Mouse (Mus musculus) spleen, postnatal 10 days (tissue): Measurements from ENCODE around the gene Tnfrsf13c.

Experiments used
- DNase-seq, 2 experiments: peaks; one replicate each; pipeline ENCODE4 v3.0.0; 2021 to 2022; ENCODE audit warnings: low spot score in 2 of 2

Tnfrsf13c gene

DNA sequence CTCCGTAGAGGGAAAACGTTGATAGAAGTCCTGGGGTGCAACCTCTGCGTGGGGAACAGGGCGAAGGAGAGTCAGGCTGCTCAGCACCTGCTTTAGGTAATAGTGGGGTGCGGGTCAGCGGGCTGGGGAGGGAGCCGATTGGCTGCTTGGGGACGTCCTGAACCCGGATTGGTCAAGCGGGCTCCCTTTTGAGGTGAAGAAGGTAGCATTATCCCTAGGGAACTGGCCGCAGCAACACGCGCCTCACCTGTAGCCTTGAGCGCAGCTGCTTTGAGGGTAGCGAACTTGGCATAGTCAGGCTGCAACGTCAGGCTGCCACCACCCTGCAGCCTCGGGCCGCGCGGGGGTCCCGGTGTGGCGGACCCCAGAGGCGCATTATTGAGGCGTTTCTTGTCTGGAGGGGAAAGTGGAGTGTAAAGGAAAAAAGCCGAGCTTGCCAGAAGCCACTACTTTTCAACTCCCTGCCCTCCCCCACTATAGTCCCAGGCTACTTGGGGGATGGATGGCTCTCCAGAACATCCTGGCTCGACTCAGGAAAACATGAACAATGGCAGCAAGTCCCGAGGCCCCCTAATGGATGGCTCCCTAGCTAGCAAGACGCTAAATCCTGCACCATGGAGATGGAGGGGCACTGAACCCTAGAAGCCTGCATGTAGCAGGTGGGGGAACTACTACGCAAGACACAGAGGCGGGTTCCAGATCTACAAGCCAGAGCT lies 16.5 kb downstream of the Tnfrsf13c start:
- DNase-seq: no peak

DNA sequence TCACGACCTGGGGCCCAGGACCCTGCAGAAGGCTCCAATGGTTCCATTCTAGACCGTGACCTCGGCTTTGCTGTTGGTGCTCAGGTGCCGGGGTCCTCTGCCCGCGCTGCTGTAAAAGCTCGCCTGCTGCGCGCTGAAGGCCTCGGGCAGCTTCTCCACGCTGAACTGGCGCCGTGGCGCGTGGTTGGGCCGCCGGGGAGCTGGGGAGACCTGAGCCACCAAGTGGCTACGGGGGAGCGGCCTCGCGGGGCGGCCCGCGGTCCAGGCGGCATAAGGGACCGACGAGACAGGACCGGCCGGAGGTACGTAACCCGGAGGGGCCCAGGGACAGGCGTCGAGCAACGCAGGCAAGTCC lies 17.1 kb downstream of the Tnfrsf13c start:
- no peak for DNase-seq

- DNase-seq: no peak
Measured at GRCm38 (mm10) chr15:82206365-82207104, 17.6 kb downstream of the Tnfrsf13c start.

DNA sequence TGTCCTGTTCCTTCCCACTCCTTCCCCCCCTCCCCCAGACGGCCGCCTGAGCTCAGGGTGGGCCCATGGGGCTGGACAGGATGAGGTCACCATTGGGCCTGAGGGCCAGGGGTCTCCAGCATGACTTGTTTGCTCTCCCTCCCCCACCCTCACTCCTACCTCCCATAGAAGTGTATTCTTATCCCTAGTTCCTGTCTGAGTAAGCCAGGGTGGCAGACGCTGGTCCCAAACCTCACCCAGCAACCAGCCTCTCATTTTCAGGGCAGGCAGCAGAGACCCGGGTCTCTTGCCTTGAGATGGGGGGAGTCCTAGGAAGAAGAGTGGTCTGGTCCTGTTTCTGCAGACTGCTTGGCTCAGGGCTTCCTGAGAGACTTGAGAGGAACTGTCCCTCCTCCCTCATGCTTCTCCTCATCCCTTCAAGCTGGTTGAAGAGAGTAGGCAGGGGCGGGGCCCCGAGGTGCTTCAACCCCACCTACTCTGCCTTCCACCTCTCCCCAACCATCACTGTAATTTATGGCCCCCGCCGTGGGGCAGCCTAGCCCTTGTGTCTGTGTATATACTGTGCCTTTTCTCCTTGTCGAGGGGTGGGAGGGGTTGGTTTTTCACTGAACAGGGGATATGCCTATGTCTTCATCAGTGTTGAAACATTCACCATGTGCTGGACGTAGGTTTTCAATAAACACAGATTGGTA lies 19.3 kb downstream of the Tnfrsf13c start:
- no peak for DNase-seq

DNA sequence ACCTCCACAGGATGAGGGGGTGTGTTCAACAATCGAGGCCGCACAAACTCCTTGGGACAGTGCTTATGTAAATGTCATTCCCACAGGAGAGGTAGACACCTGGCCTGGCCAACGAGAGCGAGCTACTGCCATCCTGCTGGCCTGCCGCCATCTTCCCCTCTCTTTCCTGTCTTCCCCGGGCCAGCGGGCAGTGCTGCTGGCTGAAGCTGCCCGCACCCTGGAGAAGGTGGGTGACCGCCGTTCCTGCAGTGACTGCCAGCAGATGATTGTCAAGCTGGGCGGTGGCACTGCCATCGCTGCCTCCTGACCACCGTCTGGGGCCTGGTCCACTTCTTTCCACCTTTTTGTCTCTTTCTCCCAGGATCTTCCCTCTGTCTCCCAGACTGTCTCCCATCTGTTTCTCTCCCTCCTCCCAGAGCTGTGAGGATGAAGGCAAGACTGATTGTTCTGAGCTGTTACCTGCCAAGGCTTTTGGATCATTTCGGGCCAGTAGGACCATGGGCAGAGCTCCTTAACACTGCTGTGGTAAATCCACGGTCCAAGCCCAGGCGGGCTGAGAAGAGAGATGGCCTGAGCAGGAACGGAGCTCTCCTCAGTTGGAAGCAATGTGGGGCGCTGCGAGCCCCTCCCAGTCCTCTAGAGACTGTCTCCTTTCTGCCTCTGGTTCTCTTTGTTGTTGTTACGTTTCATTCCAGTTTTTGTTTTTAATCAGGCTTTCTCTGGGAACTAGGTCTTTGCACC lies 20.4 kb downstream of the Tnfrsf13c start:
- DNase-seq: no peak

DNA sequence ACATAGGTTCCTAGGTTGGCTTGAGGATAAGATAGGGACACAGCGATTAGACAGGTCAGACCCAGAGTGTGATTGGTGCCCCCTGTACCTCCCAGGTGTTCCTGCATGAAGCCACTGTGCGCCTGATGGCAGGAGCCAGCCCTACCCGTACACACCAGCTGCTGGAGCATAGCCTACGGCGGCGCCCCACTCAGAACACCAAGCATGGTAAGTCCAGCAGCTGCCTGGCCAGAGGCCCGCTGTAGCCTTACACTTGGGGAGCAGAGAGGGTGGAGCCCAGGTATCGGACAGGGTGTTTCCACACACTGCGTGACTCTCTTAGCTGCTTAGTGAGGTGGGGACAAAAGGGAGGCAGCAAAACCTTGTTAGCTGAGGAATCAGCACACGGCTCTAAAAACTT lies 21.1 kb downstream of the Tnfrsf13c start:
- DNase-seq: no peak

DNA sequence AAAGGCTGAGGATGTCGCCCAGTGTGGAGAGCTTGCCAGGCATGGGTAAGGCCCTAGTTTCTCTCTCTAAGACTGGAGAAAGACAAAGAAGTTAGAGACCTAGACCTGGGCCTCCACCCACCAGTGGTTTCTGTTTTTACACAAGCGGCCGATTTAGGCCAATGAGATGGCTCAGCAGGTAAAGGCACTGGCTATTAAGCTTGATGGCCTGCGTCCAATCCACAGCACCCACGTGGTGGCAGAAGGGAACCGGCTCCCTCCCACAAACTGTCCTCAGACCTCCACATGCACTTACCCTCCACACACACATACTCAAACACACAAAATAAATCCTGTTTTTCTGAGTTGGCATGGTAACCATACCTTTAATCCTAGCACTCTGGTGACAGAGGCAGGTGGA lies 22.1 kb downstream of the Tnfrsf13c start:
- no peak for DNase-seq

DNA sequence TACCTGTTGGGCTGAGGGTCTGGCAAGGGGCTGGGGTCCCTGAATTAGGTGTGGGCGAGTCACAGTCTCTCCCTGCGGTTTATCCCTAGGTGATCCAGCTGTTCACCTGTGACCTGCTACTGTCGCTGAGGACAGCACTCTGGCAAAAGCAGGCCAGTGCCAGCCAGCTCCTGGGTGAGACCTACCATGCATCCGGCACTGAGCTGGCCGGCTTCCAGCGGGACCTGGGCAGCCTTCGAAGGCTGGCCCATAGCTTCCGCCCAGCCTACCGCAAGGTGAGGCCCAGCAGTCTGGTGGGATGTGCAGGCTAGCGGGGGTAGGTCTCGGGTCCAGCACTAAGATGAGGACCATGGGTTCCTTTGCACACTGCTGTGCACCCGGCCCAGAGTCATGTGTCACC lies 24.6 kb downstream of the Tnfrsf13c start:
- no peak for DNase-seq

GRCm38 (mm10) chr15:82198342-82198741 lies 25.8 kb downstream of the Tnfrsf13c start:
- no peak for DNase-seq

GRCm38 (mm10) chr15:82197937-82198336 lies 26.2 kb downstream of the Tnfrsf13c start:
- DNase-seq: no peak

DNA sequence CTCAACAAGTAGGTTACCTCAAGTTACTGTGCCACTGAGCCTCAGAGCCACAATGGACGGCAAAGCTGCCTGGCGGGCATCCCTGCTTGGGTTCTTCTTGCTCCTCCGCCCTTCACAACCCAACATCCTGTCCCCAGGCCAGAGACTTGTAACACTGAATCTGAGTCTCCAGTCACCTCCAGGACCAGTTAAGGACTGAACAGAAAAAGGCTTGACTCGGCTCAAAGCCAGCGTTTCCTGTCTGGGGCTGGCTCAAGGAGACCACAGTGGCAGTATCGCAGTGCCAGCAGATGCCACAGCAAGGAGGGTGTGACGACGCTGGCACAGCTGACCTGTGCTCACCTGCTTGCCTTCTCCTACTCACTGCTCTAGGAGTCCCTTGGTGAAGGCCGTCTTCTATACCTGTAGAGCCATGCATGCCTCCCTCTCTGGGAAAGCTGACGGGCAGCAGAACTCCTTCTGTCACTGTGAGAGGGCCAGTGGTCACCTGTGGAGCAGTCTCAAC lies 26.9 kb downstream of the Tnfrsf13c start:
- no peak for DNase-seq

DNA sequence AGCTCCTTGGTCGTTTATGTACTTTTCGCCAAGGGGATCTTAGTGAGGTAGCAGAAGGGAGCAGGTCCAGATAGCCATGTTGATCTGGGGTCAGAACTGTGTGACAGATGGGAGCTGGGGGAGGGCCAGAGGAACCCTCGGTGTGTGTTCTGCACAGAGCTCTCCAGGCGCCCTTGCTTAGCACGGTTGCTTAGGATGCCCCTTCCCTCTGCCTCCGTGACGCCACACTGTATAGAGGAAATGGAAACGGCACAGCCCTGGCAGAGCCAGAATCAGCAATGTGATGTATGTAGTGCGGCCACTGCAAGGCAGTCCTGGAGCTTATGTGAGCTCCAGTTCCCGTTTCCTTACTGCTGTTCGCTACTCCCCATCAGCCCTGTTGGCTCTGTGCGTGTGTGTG lies 27.9 kb downstream of the Tnfrsf13c start:
- no peak for DNase-seq

DNA sequence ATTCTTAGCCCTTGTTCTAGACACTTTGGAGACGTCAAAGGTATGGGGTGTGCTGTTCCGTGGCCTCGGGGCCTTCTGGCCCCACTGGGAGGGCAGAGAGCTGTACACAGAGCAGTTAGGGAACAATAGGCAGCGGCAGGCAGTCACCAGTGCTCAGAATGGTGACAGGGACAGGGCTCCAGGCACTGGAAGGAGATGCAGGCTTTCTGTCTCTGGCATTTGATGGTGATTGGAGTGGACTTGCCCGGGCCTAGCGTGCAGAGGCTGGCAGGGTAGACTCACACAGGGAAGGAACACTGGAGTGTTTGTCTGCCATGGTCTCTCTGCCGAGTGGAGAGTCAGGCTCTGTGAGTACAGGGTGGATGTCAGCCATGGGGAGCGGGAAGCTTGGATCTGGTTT lies 31.6 kb downstream of the Tnfrsf13c start:
- DNase-seq: no peak

- DNase-seq: peak; percentile 68 to 84
Measured at GRCm38 (mm10) chr15:82188481-82189240, 35.5 kb downstream of the Tnfrsf13c start.

- DNase-seq: no peak
Measured at GRCm38 (mm10) chr15:82187924-82188323, 36.2 kb downstream of the Tnfrsf13c start.

DNA sequence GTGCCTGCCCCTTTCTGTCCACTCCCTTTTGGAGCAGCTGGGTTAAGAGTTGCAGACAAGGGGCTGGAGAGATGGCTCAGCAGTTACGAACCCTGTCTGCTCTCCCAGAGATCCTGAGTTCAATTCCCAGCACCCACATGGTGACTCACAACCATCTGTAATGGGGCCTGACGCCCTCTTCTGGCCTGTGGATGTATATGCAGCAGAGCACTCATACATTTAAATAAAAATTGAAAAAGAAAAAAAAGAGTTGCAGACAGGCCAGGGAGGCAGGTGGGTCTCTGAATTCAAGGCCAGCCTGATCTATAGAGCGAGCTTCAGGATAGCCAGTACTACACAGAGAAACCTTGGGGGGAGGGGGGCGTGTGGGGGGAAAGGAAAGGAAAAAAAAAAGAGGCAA lies 36.8 kb downstream of the Tnfrsf13c start:
- no peak for DNase-seq

DNA sequence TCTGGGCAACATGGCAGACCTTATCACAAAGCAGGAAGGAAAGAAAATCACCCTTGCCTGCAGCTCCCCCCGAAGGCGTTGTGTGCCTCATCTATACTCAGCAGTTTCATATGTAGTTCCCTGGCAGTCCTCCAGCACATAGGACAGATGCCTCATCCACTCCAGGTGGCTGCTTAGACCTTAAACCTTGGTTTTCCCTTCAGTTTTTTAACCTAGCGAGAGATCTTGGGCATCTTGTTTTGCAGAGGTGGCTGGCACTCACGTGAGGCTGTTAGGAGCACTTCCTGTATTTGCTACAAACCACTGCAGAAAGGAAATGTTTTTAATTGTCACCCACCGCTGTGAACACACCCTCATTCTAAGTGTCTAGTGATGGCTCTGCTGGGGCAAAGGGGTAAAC lies 37.2 kb downstream of the Tnfrsf13c start:
- DNase-seq: peak; percentile 43 to 56

GRCm38 (mm10) chr15:82186131-82186530 lies 38.0 kb downstream of the Tnfrsf13c start:
- peak; percentile 41 to 56 for DNase-seq

- no peak for DNase-seq
Measured at GRCm38 (mm10) chr15:82185062-82185783, 38.9 kb downstream of the Tnfrsf13c start.

GRCm38 (mm10) chr15:82184656-82185055 lies 39.5 kb downstream of the Tnfrsf13c start:
- no peak for DNase-seq
